Mouse (Mus musculus): ENCODE results near the gene Ap1g2.

GRCm38 (mm10) chr14:55139313-55139712, 32.9 kb upstream of the Ap1g2 start:
- TF ChIP-seq EP300 (IDR thresholded peaks at IDR 0.05; ENCODE audit: low read depth) = no peak
- no peak for TF ChIP-seq CTCF (IDR thresholded peaks at IDR 0.05; ENCODE audit: low read depth)

All from heart, postnatal 0 days (tissue).